Mouse (Mus musculus) kidney, adult 2 months (tissue): Measurements from ENCODE around the gene Syt12. TPM values are rescaled to one million over a fixed set of nuclear protein-coding genes. Genes with fewer than 3 reads are reported as not detected.

ENCODE experiments used
- DNase-seq: peaks from one replicate; pipeline ENCODE4 v3.0.0; 2021
- H3K27ac ChIP-seq: fragments of 200-500 bp; 2 replicates; pipeline ENCODE4 v1.5.1; 2012; ENCODE audit warnings: low read depth, low read length, control low read depth, inconsistent platforms; ENCODE audit not compliant: insufficient read depth
- H3K27me3 ChIP-seq: fragments of 200-500 bp; replicated peaks from 2 replicates; pipeline ENCODE4 v1.6.1; 2012; ENCODE audit warnings: mild to moderate bottlenecking, moderate library complexity, low read length, inconsistent platforms; ENCODE audit not compliant: control insufficient read depth, insufficient read depth
- H3K36me3 ChIP-seq: fragments of 200-500 bp; 2 replicates; pipeline ENCODE4 v1.6.1; 2012; ENCODE audit warnings: mild to moderate bottlenecking, moderate library complexity, low read length, inconsistent platforms; ENCODE audit not compliant: control insufficient read depth, insufficient read depth
- H3K4me1 ChIP-seq: fragments of 200-500 bp; 2 replicates; pipeline ENCODE4 v1.6.1; 2011; ENCODE audit warnings: low read length; ENCODE audit not compliant: control insufficient read depth, insufficient read depth
- H3K4me3 ChIP-seq: fragments of 200-500 bp; 2 replicates; pipeline ENCODE4 v1.5.1; 2011; ENCODE audit warnings: mild to moderate bottlenecking, low read depth, low read length, control low read depth; ENCODE audit not compliant: insufficient read depth
- CTCF ChIP-seq: fragments of 200-500 bp; conservative IDR thresholded peaks from 2 replicates; pipeline ENCODE4 v1.5.1; 2011; ENCODE audit warnings: low read depth, mild to moderate bottlenecking, control low read depth, low read length, moderate library complexity, mixed read lengths; ENCODE audit not compliant: insufficient read depth, insufficient read length
- POLR2A ChIP-seq: fragments of 200-500 bp; IDR thresholded peaks from one replicate; pipeline ENCODE4 v1.6.1; 2011; ENCODE audit warnings: low read depth, low read length, control low read depth
- WGBS: fragments of 180-500 bp; shearing (Covaris S2); methylation state at CpG from one replicate; pipeline ENCODE4 v1.1.7; 2018; 5-methylcytosine and 5-hydroxymethylcytosine counted together
- polyA plus RNA-seq: library from polyadenylated mRNA; depleted of rRNA; stranded (reverse); fragments of >200 nt; gene quantifications from 2 replicates; pipeline ENCODE4 v1.2.3, GENCODE M21; 2012

The Syt12 gene
- polyA plus RNA-seq, 1 experiment = 4.6 TPM

DNA sequence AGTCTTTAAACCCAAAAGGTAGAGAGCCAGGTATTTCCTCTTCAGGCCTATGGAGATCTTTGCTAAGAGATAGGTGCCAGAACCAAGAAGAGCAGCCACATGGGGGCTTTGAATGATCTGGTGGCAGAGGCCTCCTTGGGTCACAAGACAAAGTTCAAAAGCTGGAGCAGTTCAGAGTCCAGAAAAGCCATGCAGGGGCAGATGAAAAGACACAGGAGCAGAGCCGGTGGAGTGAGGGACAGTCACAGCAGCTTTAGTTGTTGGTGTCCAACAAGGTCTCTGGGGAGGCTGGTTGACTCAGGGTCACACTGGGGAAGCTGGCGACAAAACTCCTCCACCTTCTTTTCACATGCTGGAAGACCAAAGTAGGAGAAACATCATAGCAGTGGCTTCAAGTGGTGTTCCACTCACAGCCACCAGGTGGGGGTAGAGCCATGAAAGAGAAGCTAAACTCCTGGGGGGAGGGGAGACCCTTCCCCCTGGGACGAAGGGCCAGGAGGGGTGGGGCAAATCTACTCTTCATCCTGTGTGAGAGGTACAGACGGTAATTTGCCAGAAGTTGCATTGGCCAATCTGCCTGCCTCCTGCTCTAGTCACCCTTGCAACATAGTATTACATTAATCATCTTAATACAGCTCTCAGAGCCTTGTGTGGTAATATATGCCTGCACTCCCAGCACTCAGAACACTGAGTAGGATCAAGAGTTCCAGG lies 20.2 kb upstream of the Syt12 start:
- 2% methylated on average over 4 of the region's 4 CpGs for WGBS

DNA sequence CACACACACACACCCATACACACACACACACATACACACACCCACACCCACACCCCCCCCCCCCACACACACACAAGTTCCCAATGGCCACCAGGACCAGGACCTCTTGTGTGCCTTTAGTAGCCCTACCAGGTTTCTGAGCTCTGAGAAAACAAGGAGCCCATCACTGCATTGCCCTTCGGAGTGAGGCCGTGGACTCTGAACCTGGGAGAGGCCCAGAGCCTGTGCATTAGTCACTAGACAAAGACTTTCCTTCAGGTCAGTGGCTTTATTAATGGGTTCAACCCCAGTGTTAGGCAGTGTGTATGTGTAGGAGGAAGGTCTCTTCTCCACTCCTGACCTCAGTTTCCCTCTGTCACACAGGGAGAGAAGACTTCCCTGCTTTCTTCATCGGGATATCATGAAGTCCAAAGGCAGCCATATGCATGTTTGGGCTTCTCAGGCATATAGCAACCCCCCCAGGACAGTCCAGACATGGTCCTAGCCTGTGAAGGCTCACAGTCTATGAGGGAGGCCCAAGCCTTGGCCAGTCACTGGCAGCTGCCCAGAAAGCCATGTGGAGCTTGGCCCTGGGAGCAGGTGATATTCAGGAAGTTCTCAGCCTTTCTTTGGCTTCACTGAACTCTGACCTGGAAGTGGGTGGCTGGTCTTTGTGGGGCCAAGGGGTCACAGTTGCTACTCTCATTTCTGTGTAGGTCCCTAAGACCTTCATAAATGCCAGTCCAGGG lies 19.5 kb upstream of the Syt12 start:
- Histone ChIP-seq H3K4me1 (peaks cover 32% of the 10 kb centered on the region), H3K36me3 (no peaks in the 10 kb centered on the region), H3K27me3 (no peaks in the 10 kb centered on the region), H3K4me3 (no peak overlapping the region), H3K27ac (peak overlapping the region; percentile 84)
- peak; percentile 82 for DNase-seq
- WGBS = 73% methylated on average over 3 of the region's 3 CpGs
- TF ChIP-seq CTCF (no peak), POLR2A (no peak)

More for the DNA sequence above, 20.2 kb upstream of the Syt12 start:
- Histone ChIP-seq H3K4me1 (peaks cover 31% of the 10 kb centered on the region), H3K27me3 (no peaks in the 10 kb centered on the region), H3K36me3 (no peaks in the 10 kb centered on the region), H3K27ac (peak overlapping the region; percentile 84), H3K4me3 (no peak overlapping the region)
- TF ChIP-seq CTCF (peak; percentile 93), POLR2A (no peak)
- DNase-seq = peak; percentile 81

DNA sequence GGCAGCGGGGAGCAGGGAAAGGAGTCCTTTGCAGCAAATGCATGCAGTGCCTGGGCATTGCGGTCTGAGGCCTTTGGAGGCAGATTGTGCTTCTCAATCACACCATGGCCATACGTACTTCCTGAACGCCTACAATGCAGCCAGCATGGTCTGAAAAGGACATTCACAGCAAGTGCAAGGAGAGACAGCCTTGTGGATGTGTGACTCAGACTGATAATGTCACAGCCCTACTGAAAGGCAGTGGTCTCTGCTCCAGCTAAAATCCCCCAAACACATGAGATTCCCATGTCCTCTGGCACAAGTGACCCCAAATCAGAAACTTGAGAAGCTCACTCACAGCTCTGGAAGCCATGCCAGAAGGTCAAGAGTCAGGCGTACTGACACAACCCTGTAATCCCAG lies 18.6 kb upstream of the Syt12 start:
- Histone ChIP-seq H3K27me3 (no peaks in the 10 kb centered on the region), H3K4me3 (no peak overlapping the region), H3K27ac (no peak overlapping the region), H3K4me1 (peaks cover 32% of the 10 kb centered on the region), H3K36me3 (no peaks in the 10 kb centered on the region)
- no peak for TF ChIP-seq POLR2A
- no peak for TF ChIP-seq CTCF
- WGBS = 90% methylated on average over 5 of the region's 5 CpGs
- DNase-seq = no peak

DNA sequence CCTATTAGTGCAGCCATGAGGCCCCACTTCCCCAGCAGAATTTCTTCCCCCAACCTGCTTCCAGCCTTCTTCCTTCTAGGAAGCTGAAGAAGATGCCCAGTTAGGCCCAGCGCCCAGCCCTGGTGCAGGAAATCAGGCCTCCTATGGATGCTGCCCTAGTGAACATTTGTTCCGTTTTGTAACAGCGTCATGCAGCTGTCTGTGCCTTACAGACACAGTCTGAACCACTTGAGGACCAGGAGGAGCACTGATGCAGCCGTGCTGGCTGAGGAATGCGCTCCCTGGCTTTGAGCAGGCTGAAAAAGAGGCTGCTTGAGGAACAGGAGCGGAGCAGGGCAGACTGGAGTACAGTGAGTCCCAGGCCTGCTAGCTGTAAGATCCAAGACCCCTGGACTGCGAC lies 17.5 kb upstream of the Syt12 start:
- 79% methylated on average over 7 of the region's 7 CpGs for WGBS

DNA sequence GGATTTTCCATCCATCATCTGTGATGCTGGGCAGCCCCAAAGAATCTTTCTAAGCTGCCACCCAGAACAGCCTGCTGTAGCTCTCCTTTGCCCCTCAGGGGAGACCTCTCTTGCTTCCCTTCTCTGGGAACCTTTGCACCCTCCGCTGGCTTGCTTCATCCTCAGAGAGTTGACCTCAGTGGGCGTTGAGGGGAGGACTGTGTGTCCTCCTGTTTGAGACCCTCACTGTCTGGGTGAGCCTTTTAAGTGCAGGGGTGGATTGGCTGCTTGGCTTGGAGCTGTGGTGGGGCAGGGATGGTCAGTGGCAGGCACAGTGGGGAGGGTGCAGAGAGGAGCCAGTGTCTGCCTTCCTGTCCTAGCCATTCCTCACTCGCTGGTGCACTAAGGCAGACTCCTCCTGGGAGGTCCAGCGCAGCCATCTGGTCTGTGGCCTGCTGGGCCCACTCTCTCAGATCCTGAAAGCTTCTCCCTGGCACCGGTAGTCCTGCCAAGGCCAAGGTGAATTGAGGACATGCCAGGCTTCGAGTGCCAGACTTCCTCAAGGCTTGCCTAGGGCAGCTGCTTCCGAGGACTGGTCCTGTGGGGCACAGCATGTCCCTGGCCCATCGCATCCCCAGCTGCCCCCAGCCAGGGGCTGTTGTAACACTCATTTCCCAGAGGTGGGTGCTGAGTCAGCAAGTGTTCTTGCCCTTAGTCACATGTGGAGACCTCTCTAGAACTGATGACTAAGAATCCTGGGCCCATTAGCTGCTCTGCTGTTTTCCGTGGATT lies 15.5 kb upstream of the Syt12 start:
- Histone ChIP-seq H3K27me3 (no peaks in the 10 kb centered on the region), H3K36me3 (no peaks in the 10 kb centered on the region), H3K4me3 (no peak overlapping the region), H3K27ac (peak overlapping the region; percentile 84), H3K4me1 (peaks cover 21% of the 10 kb centered on the region)
- TF ChIP-seq CTCF = no peak
- TF ChIP-seq POLR2A = no peak
- peak; percentile 89 for DNase-seq
- 41% methylated on average over 9 of the region's 9 CpGs for WGBS

More for the DNA sequence above, 17.5 kb upstream of the Syt12 start:
- Histone ChIP-seq H3K27me3 (no peaks in the 10 kb centered on the region), H3K27ac (no peak overlapping the region), H3K4me1 (peaks cover 32% of the 10 kb centered on the region), H3K36me3 (no peaks in the 10 kb centered on the region), H3K4me3 (no peak overlapping the region)
- TF ChIP-seq POLR2A (no peak), CTCF (no peak)
- no peak for DNase-seq

DNA sequence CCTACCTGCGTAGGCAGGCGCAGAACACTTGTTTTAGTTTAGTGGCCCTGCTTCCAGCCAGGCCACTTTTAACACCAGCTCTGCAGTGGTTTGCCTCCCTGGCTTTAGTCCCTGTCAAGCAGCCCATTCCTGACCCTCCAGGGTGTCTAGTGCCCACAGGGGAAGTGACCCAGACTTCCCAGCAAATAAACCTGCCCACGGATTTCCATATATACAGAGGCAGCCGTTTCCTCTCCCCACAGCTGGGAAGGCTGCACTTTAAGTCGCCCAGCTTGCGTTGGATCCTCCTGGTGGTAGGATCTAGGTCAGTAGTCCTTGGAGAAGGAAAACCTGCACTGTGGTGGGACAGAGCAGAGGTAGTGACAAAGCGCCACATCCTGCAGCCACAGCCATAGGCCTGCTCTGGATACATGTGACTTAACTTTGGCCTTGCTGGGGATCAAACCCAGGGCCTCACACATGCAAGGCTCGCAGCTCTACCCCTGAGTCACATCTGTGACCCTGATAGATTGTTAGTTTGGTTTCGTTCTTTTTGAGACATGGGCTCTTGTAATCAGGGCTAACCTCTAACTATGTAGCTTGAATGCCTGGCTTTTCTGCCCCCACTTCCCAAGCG lies 13.9 kb upstream of the Syt12 start:
- WGBS = 79% methylated on average over 10 of the region's 10 CpGs
- no peak overlapping the region for H3K27ac ChIP-seq
- no peaks in the 10 kb centered on the region for H3K27me3 ChIP-seq
- TF ChIP-seq CTCF (no peak), POLR2A (no peak)
- no peak for DNase-seq
- H3K36me3 ChIP-seq = no peaks in the 10 kb centered on the region
- no peak overlapping the region for H3K4me3 ChIP-seq
- peaks cover 12% of the 10 kb centered on the region for H3K4me1 ChIP-seq

DNA sequence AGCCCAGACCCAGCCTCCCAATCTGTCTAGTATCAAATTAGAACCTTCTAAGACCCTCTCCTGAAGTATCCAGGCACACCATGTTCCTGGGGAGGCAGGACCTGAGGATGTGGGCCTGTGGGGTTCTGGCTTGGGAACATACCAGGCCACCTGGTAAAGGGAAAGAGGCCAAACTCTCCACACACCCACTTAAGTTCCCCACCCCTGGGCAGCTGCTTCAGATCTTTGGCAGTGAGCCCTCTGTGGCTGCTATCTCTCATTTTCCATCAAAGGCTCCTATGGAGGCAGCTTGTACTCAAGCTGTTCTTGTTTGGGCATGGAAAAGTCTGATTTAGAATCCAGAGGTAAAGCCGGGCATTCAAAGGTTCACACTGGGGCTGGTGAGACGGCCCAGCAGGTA lies 10.6 kb upstream of the Syt12 start:
- TF ChIP-seq POLR2A (no peak), CTCF (no peak)
- DNase-seq = no peak
- WGBS = 92% methylated on average over 2 of the region's 2 CpGs

More for the DNA sequence above, 10.6 kb upstream of the Syt12 start:
- H3K36me3 ChIP-seq = no peaks in the 10 kb centered on the region
- H3K4me3 ChIP-seq = no peak overlapping the region
- no peak overlapping the region for H3K27ac ChIP-seq
- H3K27me3 ChIP-seq = no peaks in the 10 kb centered on the region
- H3K4me1 ChIP-seq = peaks cover 4% of the 10 kb centered on the region; the same call in 1 of the 2 replicates
